Comparison of ENCODE assay signal across 12 mouse cellular contexts in the genomic region with DNA sequence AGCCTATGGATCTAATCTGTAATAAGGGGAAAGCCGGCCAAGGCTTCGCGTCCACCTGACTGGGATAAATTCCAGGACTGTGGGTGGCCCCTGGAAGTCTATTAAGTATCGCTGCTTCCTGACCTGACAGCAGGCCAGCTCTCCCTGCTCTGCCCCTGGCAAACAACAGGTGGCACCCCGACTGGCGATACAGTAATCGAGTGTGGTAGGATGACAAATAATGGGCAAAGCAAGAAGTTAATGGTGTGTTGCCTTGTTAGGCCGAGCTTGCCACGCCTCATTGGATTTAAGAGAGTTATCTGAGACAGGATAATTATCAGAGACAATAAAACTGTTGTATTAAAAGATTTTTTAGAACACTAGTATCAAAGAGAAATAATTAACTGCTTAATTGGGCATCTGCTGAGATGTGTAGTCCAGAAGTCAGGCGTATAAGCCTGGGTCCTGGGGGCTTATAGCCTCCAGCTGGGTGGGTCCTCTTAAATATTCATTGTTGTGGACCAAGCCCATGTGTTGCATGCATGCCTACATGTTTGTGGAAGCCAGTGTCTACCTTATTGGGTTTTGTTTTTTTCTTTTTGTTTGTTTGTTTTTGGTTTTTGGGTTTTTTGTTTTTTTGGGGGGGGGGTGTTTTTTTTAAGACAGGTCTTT.
DNase-seq lines count a peak whose midpoint lies in the region; ATAC-seq and TF ChIP-seq lines count a peak whose summit lies in the region.
"Had no signal": no experiment of that assay in that cellular context is flagged by ENCODE, and none has a peak within 500 bp of the region (broad histone marks: within the 10 kb centered on the region; RNA-seq: fewer than 3 reads in every experiment).

No protein-coding gene starts in this region.

- 33% methylated on average over 10 of the region's 10 CpGs for WGBS in hindbrain, embryonic 15.5 days
- 22% methylated on average over 10 of the region's 10 CpGs for WGBS in neural tube, embryonic 13.5 days

- H3K4me2 ChIP-seq in hindbrain, embryonic 15.5 days, result no peak overlapping the region
- H3K4me2 ChIP-seq in neural tube, embryonic 13.5 days, result no peak overlapping the region

- H3K27ac ChIP-seq in left cerebral cortex, adult 2 months, result no peak overlapping the region
- H3K27ac ChIP-seq in hindbrain, embryonic 15.5 days (replicated peaks), result no peak overlapping the region
- H3K27ac ChIP-seq in neural tube, embryonic 13.5 days (replicated peaks), result no peak overlapping the region

- H3K9ac ChIP-seq in hindbrain, embryonic 15.5 days, result no peak overlapping the region
- no peak overlapping the region for H3K9ac ChIP-seq in neural tube, embryonic 13.5 days

- H3K9me3 ChIP-seq in hindbrain, embryonic 15.5 days, result no peaks in the 10 kb centered on the region
- no peaks in the 10 kb centered on the region for H3K9me3 ChIP-seq in neural tube, embryonic 13.5 days
- H3K9me3 ChIP-seq: G1E had no signal

- H3K27me3 ChIP-seq in hindbrain, embryonic 15.5 days, result peaks cover 2% of the 10 kb centered on the region; the same call in 1 of the 2 replicates
- peaks cover 60% of the 10 kb centered on the region for H3K27me3 ChIP-seq in neural tube, embryonic 13.5 days

- H3K4me1 ChIP-seq in hindbrain, embryonic 15.5 days (replicated peaks), result no peaks in the 10 kb centered on the region; the same call in 1 of the 2 replicates
- H3K4me1 ChIP-seq in neural tube, embryonic 13.5 days (replicated peaks), result no peaks in the 10 kb centered on the region

- H3K36me3 ChIP-seq in hindbrain, embryonic 15.5 days, result no peaks in the 10 kb centered on the region
- H3K36me3 ChIP-seq in neural tube, embryonic 13.5 days, result no peaks in the 10 kb centered on the region
- H3K36me3 ChIP-seq: G1E had no signal

- TF ChIP-seq CTCF in left cerebral cortex, adult 2 months (IDR thresholded peaks at IDR 0.05), result no peak

- no peak overlapping the region for H3K4me3 ChIP-seq in left cerebral cortex, adult 2 months
- no peak overlapping the region for H3K4me3 ChIP-seq in hindbrain, embryonic 15.5 days
- H3K4me3 ChIP-seq in neural tube, embryonic 13.5 days, result no peak overlapping the region

- DNase-seq in cerebellum, postnatal 10 days, result peak; percentile 60 to 71
- no peak for DNase-seq in cerebellum, adult 8-10 months
- peak; percentile 55 for DNase-seq in left cerebral cortex, postnatal 4 days
- DNase-seq in left cerebral cortex, adult 2 months (ENCODE audit: extremely low spot score in 1 of 2, low spot score in 2 of 2), result no peak
- DNase-seq in right cerebral cortex, adult 18-20 months, result no peak
- DNase-seq in spleen, postnatal 14 days (ENCODE audit: low spot score in 2 of 2), result no peak
- DNase-seq: layer of hippocampus, postnatal 36 days; liver; lung, postnatal 36 days had no signal

- ATAC-seq in hindbrain, embryonic 15.5 days (ENCODE audit: low FRiP score, low read depth), result peak; percentile 55; the same call in 1 of the 2 replicates
- peak; percentile 65; the same call in 1 of the 2 replicates for ATAC-seq in neural tube, embryonic 13.5 days (ENCODE audit: low read depth)

- intact Hi-C loops in left cerebral cortex, postnatal 4 days (cut with DNase I), result no loop called here
- intact Hi-C loops in left cerebral cortex, adult 2 months (cut with DNase I), result no loop called here

Comparison
In these comparisons a context has a peak if more than half of its experiments do, and no peak if none do; other contexts are left out.
1. DNase-seq: peak in cerebellum, postnatal 10 days (2 of 2) and left cerebral cortex, postnatal 4 days (single experiment); none in cerebellum, adult 8-10 months (single experiment), left cerebral cortex, adult 2 months (0 of 2), right cerebral cortex, adult 18-20 months (single experiment) and spleen, postnatal 14 days (0 of 2).